Mouse (Mus musculus) adrenal gland, postnatal 10 days (tissue): ENCODE measurements around the gene Arhgef25. TPM values are rescaled to one million over a fixed set of nuclear protein-coding genes. Genes with fewer than 3 reads are reported as not detected.

Source experiments
- DNase-seq: peaks from one replicate; pipeline ENCODE4 v3.0.0; 2021; ENCODE audit warnings: mixed read lengths
- total RNA-seq, 2 experiments: library from RNA; stranded (reverse); gene quantifications; 2 replicates each; pipeline ENCODE4 v1.2.3; 2021

Arhgef25 gene
- total RNA-seq, 2 experiments from 2014 or later: 18.1 to 26.5 TPM

DNA sequence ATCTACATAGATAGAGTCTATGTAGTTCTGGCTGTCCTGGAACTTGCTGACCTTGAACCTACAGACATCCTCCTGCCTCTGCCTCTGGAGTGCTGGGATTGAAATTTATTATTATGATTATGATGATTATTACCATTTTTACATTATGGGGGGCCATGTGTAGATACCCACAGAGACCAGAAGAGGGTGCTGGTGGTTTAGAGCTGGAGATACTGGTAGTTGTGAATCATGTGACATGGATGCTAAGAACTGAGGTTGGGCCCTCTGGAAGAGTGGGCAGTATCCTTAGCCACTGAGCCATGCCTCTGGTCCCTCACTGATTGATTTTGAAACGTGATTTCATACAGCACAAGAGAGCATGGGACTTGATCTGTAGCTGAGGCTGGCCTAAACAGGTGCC, 3.4 kb downstream of the Arhgef25 start:
- no peak for DNase-seq

GRCm38 (mm10) chr10:127185506-127185905, 4.4 kb downstream of the Arhgef25 start:
- no peak for DNase-seq

DNA sequence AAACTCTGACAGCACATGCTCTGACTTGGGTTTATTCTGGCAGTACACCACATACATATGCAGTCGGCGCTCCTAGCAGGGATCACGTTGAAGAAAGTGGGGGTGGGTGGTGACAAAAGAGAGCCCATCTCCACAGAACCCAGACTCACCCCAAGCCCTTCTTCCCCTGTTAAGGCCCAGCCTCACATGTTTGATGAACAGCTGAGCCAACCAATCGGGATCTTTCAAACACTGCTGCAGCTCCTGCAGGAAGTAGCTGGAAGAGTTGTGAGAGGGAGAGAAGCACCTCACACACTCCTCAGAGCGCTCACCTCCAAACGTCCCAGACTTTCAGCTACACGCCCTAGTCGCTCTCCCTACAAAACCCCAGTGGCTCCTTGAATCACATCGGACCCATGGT, 4.8 kb downstream of the Arhgef25 start:
- DNase-seq: no peak

- no peak for DNase-seq
Measured at GRCm38 (mm10) chr10:127183759-127184158, 6.1 kb downstream of the Arhgef25 start.

- no peak for DNase-seq
Measured at GRCm38 (mm10) chr10:127182624-127183023, 7.3 kb downstream of the Arhgef25 start.

DNA sequence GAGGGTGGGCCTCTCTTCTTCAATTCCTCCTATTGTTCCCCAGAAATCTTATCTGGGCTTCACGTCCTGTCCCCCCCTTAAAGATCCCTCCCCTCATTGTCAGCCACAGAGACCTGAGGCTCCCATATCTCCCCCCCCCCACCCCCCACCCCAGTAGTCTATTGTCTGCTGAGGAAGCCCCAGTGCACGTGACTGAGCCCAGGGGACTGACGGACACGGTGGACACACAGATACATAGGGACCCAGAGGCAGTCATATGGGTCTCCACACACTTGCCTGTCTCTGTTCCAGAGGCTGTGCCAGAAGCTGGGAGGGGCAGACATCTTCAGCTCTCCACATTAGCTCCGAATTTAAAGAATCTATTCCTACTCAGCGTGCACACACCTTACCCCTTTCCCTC, 8.3 kb downstream of the Arhgef25 start:
- no peak for DNase-seq

GRCm38 (mm10) chr10:127180695-127181047, 9.2 kb downstream of the Arhgef25 start:
- no peak for DNase-seq

DNA sequence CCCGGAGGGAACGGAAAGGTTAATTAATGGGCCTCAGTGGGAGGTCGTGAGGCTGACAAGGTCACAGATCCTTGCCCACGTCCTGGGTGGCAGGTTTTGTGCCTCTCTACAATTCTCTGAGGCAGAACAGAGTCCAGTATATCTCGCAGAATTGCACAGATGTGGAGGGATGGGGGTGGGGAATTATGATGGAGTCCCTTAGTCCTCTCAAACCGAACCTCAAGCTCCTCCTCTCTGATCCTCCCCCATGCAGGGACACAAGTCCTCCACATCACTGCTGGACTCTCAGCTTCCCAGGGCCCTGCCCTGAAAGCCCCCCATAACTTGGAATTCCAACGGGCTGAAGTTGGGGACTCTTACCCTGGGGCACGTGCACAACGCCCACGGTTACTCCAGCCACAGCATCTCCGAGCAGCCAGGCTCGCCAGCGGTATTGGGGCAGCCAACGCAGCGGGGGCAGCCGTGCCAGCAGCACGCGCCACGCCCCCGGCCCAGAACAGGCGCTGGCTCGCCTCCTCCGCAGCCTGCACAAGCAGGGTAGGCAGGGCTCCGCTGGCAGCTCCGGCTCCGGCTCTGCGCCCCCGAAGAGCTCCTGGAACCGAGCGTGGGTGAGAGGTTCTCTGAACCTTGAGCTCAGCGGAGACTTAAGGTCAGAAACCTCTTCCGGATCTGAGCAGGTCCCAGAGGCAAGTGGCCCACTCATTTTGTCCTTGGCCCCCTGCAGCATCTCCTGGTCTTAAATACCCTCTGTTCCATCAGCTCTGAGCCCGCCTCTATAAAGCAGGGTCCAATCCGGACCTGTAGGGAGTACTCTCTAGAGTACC, 9.8 kb downstream of the Arhgef25 start, which contains the start of gene Slc26a10:
Gene Slc26a10, minus strand, starts transcription at position 775 of the 824 bp plus-strand sequence.
- no peak for DNase-seq

DNA sequence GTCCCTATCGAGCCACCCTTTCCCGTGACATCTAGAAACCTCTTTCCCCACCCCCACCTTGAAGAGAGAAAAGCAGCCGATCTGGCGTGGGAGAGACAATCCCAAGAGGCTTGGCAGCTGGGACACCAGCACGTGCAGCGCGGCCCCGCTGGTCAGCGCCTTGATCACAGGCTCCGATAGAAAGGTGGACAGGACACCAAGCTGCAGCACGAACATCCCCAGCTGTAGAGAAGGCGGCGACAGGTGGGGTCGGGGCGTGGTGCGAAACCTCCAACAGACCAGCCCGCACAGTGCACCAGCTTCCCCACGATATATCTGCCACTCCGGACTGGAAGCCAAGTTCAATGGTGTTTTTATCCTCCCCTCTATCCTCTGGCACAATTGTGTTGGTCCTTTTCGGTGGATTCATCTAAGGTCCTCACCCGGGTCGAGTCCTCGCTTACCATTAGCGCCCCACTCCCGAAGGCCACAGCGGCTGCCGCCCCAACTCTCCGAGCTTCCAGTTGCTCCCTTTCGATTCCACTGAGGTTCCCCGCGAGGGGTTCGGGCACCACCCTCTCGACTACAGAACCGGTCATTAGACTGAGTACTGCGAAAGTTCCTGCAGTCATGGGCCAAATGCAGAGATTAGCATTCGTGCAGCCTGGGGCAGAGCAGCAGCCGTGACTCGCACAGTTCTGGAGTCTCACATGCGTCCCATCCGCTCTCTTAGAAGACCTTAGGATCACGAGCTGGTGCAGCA, 11.4 kb downstream of the Arhgef25 start:
- DNase-seq: no peak

- peak; percentile 82 for DNase-seq
Measured at GRCm38 (mm10) chr10:127177719-127178118, 12.2 kb downstream of the Arhgef25 start.

- no peak for DNase-seq
Measured at GRCm38 (mm10) chr10:127177235-127177634, 12.6 kb downstream of the Arhgef25 start.

DNA sequence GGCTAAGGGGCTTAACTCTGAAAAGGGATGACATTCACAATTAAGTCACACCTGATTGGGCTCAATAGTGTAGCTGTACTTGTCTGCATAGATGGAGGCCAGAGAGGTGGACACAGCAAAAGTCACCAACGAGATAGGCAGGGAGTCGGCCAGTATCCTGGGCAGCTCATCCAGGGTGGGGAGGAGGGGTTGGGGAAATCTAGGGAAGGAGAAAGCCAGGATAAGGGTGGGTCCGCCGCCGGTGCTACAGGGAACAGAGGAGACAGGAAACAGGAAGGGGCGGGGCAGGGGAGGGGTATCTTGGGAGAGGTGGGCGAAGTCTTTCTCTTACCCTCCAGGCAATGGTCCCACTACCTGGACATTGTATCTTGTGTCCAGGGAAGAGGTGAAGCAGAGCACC, 13.1 kb downstream of the Arhgef25 start:
- DNase-seq: no peak

GRCm38 (mm10) chr10:127176228-127176627, 13.7 kb downstream of the Arhgef25 start:
- DNase-seq: no peak

GRCm38 (mm10) chr10:127174170-127174569, 15.7 kb downstream of the Arhgef25 start:
- DNase-seq: no peak

DNA sequence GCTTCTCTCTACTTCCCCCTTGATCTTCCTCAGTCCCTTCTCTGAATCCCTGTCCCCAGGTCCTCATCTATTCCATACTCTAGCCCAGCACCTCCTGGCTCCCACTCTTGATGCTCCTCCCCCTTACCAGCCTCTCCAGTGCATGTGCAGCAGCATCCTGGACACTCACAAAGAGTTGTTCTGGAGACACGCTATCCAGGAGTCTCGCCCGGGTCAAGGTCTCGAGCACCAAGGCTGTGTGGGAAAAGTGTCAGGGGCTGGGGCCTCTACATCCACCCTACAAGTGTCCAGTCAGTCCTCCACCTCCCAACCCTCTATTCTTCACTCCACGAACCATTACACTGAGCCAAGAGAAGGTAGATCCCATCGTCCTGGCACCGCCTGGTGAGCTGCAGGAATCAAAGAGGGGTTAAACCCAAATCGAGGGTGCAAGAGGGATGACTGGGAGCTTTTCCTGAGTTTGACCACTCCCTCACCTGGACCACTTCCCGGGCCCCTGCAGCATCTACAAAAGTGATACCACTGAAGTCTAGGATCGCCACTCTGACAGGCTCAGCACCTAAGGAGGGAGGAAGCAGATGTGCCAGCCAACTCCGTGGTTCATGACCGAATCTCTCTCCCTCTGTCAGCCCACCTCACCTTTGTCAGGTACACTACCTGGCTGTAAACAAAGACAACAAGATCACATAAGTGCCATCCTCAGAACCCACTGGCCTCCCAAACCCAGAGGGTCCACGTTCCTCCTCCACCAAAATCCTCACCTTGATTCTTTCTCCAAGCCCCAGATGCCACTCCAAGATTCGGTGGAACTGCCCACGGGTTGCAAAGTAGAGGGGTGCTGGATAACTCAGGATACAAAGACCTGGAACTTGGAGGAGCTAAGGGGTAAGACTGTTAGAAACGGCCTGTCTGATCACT, 16.5 kb downstream of the Arhgef25 start:
- no peak for DNase-seq

DNA sequence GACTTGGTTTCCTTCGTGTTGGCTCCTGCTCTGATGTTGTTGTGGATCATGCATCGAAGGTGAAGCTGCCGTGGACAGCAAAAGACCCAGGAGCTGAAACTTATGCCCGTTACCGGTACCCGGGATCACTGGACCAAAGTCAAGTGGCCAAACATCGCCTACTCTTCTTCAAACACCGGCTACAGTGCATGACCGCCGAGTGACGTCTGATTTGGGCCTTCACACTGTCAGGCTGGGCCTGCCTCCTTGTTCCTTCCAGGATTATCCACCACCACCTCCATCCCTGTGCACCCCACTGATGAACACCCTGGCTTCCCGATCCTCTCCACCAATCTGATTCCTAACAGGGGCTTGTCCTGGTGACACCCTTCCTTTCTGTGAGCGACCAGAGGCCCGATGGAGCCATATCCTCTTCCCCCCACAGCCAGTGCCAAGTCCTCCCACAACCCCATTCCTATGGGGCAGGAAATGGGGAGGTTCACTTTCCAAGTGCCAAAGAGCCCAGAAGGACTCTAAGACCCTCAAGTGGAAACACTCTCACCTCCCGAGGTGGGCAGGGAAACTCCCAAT, 18.2 kb downstream of the Arhgef25 start:
- DNase-seq: no peak

GRCm38 (mm10) chr10:127170837-127171272, 19.0 kb downstream of the Arhgef25 start:
- peak; percentile 87 for DNase-seq

DNA sequence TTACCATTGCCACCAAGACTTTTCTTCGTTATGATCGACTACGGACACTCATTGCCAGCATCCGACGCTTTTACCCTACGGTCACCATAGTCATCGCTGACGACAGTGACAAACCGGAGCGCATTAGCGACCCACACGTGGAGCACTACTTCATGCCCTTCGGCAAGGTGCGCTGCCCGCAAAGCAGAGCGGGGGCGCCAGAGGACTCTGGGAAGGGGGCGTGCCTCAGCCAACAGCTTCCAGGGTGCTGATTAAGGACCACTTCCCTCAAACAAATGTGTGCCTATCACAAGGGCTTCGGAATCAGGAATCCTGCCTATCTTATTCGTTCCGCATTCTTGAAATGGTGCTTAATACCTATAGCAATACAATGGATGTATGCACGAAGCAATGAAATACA, 19.9 kb downstream of the Arhgef25 start:
- no peak for DNase-seq

GRCm38 (mm10) chr10:127167614-127168192, 22.2 kb downstream of the Arhgef25 start:
- no peak for DNase-seq

DNA sequence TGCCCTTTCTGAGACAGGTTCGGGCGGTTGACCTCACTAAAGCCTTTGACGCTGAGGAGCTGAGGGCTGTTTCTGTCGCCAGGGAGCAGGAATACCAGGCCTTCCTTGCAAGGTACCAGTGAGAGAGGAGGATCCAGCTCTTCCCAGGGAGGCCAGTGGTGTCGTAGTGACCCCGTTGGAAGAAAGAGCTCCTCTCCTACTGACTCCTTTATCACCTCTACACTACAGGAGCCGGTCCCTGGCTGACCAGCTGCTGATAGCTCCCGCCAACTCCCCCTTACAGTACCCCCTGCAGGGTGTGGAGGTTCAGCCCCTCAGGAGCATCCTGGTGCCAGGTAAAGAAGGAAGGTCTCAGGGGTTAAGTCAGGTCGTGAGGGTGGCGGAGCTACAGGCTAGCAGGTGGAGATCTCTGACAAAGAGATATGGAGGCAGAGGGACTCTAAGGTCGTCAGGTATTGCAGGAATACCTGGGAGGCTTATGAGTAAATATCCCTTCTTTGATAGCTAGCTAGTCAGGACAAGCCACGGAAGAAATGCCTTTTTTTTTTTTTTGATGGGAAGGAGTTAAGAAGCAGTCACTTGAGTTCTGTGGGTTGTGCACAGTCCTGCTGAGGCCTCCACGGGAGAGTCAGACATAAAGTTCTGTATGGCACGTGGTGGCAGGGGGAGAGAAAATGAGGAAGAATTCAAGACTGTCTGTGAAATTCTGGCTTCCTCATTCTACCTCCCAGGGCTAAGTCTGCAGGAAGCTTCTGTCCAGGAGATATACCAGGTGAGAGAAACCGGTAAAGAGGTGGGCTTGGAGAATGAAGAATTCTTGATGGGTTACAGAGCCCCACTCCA, 22.9 kb downstream of the Arhgef25 start:
- no peak for DNase-seq

GRCm38 (mm10) chr10:127166404-127166715, 23.5 kb downstream of the Arhgef25 start:
- no peak for DNase-seq
